Mouse (Mus musculus) brain, adult 2 months (tissue): ENCODE results near the gene Dgkb.

Experiments
- DNase-seq: peaks from one replicate; pipeline ENCODE4 v3.0.0; 2011; ENCODE audit warnings: low read depth, low spot score

Gene Dgkb

GRCm38 (mm10) chr12:37993221-37993620 lies 175.7 kb downstream of the Dgkb start:
- peak; percentile 18 for DNase-seq

GRCm38 (mm10) chr12:37996417-37996946 lies 179.0 kb downstream of the Dgkb start:
- DNase-seq, result no peak

- no peak for DNase-seq
These were observed 200.1 kb downstream of the Dgkb start for GRCm38 (mm10) chr12:38017674-38018073.

DNA sequence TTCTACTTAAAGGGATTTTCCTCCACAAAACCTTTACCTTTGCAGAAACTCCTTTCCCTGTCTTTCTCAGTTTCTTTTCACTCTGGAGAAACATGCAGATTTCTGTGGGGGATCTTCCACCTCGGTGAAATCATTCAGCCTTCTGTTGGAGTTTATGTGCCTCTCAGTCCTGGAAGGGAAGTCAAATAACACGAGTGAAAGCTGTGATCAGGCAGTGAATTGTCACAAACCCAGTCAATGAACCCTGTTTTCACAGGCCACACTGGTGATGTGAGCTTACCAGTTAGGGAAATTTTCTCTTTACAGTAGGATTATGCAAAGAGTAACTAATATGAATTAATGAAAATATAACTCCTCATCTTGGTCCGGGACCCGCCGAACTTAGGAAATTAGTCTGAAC lies 229.7 kb downstream of the Dgkb start:
- DNase-seq, result no peak

GRCm38 (mm10) chr12:38088224-38088623 lies 270.7 kb downstream of the Dgkb start:
- DNase-seq, result no peak

- DNase-seq, result no peak
These were observed 294.4 kb downstream of the Dgkb start for GRCm38 (mm10) chr12:38111928-38112327.

- DNase-seq, result peak; percentile 53
These were observed 297.6 kb downstream of the Dgkb start for GRCm38 (mm10) chr12:38114990-38115615.

GRCm38 (mm10) chr12:38123524-38123923 lies 306.0 kb downstream of the Dgkb start:
- DNase-seq, result peak; percentile 69

DNA sequence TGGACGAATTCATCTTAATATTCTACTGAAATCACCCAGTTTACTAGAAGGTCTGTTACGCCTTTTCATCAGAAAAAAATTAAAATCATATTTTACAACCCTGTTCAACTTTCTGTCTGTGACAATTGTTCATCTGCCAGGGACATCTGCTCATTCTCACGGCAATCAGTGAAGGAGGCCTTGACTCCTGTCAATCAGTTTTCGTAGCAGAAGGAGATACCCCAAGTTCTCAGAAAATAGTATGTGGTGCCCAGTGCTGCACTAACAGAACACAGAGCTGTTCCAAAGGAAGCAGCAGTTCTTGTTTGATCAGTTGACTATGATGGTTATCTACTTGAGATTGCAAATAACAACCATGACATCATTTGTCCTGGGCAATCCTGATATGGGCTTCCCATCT lies 307.8 kb downstream of the Dgkb start:
- peak; percentile 27 for DNase-seq

- DNase-seq, result peak; percentile 64
These were observed 312.8 kb downstream of the Dgkb start for GRCm38 (mm10) chr12:38130209-38130915.

- DNase-seq, result peak; percentile 18
These were observed 318.9 kb downstream of the Dgkb start for GRCm38 (mm10) chr12:38136379-38136778.

DNA sequence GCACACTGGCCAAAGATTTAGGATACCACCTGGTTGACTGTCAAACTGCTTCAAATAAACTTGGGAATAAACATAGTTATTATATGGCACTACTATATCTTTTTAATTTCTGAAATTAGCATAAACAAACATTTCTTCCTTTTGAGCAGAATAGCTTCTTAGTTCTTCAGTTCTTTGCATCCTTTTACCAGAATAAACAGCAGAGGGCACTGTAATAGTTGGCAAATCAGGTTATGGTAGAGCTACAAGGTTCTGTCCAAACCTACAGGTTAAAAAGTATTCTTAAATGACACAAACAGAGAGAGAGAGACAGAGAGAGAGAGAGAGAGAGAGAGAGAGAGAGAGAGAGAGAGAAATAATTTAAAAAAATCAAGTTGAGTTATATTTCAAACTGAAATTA lies 322.5 kb downstream of the Dgkb start:
- DNase-seq, result peak; percentile 77

DNA sequence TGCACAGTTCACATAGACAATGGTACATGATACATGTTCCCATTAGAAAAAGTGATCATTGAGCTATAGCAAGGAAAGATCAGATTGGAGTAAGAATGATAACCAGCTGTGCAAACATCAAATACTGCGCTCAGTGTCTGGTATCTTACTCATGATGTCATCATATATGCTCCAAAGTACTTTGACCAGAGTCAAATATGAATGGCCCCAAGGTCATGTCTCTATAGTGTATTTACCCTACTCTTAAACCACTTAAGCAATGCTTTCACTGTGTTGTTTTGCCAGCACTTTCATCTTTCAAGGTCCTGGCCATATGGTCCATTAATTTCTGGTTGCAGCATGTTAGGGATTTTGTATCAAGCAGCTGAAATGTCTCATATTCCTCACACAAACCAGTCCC lies 415.1 kb downstream of the Dgkb start:
- no peak for DNase-seq

DNA sequence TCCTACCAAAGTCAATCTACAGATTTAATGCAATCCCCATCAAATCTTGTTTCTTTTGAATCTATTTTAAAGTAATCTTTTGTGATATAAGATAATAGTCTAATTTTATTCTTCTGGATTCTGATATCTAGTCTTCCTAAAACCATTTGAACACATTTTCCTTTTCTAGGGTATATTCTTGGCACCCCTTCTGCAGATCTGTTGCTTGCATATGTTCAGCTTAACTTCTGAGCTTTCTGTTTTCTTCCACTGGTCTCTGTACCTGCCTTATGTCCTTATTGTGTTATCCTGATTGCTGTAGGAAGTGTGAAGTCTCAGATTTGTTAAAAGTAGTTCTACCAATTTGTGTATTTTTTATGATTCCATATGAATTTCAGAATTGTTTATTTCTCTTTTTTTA lies 451.3 kb downstream of the Dgkb start:
- peak; percentile 53 for DNase-seq

- peak; percentile 93 for DNase-seq
These were observed 484.0 kb downstream of the Dgkb start for GRCm38 (mm10) chr12:38301497-38301896.

DNA sequence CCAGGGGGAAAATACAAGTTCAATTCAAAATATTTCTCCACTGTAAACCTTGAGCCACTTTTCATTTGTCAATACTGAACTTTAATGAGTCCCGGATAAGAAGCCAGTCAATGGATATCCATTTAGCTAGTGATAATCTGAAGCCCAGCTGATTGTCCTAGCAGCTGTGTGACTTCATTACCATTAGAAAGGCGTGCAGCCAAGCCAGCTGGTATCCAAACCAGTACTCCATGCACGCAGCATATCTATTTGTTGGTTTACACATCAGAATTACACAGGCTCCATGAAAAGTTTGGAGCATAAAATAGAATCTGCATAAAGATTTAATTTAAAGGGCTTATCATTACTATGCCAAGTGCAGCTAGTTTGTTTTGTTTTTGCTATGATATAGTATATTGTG lies 486.3 kb downstream of the Dgkb start:
- peak; percentile 19 for DNase-seq

- no peak for DNase-seq
These were observed 486.7 kb downstream of the Dgkb start for GRCm38 (mm10) chr12:38304245-38304644.

DNA sequence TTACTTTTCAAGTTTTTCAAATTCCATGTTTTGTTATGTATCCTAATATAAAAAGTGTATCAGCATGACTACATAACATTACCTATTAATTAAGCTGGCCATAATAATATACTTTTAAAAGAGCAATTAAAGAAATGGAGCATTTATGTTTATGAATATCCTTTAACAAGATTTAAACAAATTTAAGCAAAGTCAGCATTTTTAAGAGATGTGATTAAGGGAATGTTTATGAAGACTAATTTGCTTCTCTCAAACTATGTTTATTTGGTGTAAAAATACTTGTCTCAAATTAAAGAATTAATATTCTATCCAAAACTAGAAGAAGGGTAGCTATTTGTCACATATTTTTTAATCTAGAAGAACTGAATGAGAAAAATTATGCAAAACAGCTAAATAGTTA lies 492.4 kb downstream of the Dgkb start:
- no peak for DNase-seq

- DNase-seq, result no peak
These were observed 510.3 kb downstream of the Dgkb start for GRCm38 (mm10) chr12:38327729-38328271.

GRCm38 (mm10) chr12:38328779-38329178 lies 511.3 kb downstream of the Dgkb start:
- DNase-seq, result no peak

GRCm38 (mm10) chr12:38342657-38343056 lies 525.1 kb downstream of the Dgkb start:
- DNase-seq, result peak; percentile 92

DNA sequence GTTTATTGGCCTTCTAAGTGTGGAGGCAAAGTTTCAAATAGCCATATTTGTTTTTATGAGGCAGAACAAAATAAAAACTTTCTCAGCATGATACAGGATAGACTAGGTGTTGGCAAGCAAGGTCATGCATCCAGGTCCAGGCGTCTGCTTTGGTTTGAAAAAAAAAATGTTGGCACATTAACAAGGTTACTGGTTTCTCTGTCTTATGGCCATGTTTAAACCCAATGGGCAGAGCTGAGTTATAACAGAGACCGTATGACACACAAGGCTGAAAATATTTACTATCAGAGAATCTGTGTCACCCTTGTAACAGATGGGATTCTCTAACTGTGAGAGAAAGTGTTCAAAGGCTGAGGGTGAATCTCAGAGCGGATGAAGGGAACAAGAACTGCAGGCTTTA lies 535.0 kb downstream of the Dgkb start:
- peak; percentile 76 for DNase-seq

GRCm38 (mm10) chr12:38356386-38356785 lies 538.9 kb downstream of the Dgkb start:
- peak; percentile 88 for DNase-seq
